Mouse (Mus musculus): ENCODE measurements around the gene Nphp1. TPM values are rescaled to one million over a fixed set of nuclear protein-coding genes. Genes with fewer than 3 reads are reported as not detected.

Gene Nphp1
- polyA plus RNA-seq, 1 experiment from 2014 or later: 17.2 TPM

Other genes starting within 250 kb of the Nphp1 start
- not detected in 2 replicates for gene Prom2, start 247.4 kb downstream of the Nphp1 start, polyA plus RNA-seq (2014; fragmentation: Nextera tagmentation; extraction: Ambion mirVana)
- 6.2 and 10.2 TPM in 2 replicates for gene Zfp661, start 201.8 kb downstream of the Nphp1 start, polyA plus RNA-seq (2014; fragmentation: Nextera tagmentation; extraction: Ambion mirVana)
- gene Mrps5, start 201.7 kb downstream of the Nphp1 start, polyA plus RNA-seq (2014; fragmentation: Nextera tagmentation; extraction: Ambion mirVana): 148 TPM in 2 replicates
- gene Mal, start 132.2 kb downstream of the Nphp1 start, polyA plus RNA-seq (2014; fragmentation: Nextera tagmentation; extraction: Ambion mirVana): 1.3 and 3.0 TPM in 2 replicates
- gene Mall, start 59.0 kb downstream of the Nphp1 start, polyA plus RNA-seq (2014; fragmentation: Nextera tagmentation; extraction: Ambion mirVana): 0.74 and 0.95 TPM in 2 replicates
- 38.2 and 44.6 TPM in 2 replicates for gene Mtln, start 3.6 kb upstream of the Nphp1 start, polyA plus RNA-seq (2014; fragmentation: Nextera tagmentation; extraction: Ambion mirVana)
- gene Bub1, start 43.0 kb upstream of the Nphp1 start, polyA plus RNA-seq (2014; fragmentation: Nextera tagmentation; extraction: Ambion mirVana): 3.0 and 5.0 TPM in 2 replicates
- 0.13 and 0.24 TPM in 2 replicates for gene Acoxl, start 50.0 kb upstream of the Nphp1 start, polyA plus RNA-seq (2014; fragmentation: Nextera tagmentation; extraction: Ambion mirVana)